Mouse (Mus musculus): ENCODE measurements around the gene 4931428F04Rik. TPM values are rescaled to one million over a fixed set of nuclear protein-coding genes. Genes with fewer than 3 reads are reported as not detected.

The 4931428F04Rik gene
- polyA plus RNA-seq, 1 experiment from 2014 or later, result 23.6 TPM

DNA sequence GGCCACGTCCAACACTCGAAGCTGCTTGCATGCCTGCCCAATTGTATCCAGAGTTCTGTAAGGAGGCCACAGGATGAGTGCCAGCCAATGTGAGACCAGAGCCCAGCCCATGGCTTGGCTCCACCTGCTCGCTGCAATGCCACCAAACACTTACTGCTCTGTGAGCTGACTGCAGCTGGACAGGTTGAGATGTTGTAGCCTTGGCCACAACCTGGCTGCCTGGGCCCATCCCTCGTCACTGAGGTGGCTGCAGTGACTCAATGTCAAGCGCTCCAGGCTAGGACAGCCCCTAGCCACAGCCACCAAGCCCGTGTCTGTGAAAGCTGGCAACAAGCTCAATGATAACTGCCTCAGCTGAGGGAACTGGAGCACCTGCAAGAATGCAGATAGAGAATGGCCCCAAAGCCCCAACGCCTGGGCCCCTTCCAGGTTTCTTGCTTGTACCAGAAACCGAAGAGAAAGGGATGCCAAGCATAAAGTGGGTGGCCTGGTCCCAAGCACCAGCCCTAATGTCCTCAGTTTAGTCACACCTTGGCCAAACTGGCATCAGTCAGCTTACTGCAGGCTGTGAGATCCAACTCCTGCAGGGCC lies 23.3 kb upstream of the 4931428F04Rik start:
- Histone ChIP-seq H3K9me3 (replicated peaks; ENCODE audit: control insufficient read depth, low read length) (no peaks in the 10 kb centered on the region), H3K4me3 (ENCODE audit: low read depth, low read length) (no peak overlapping the region), H3K27me3 (ENCODE audit: control insufficient read depth, insufficient read depth, low read length) (no peaks in the 10 kb centered on the region), H3K4me2 (ENCODE audit: low read depth, low read length) (no peak overlapping the region), H3K27ac (replicated peaks; ENCODE audit: low read depth, low read length) (no peak overlapping the region), H3K36me3 (replicated peaks; ENCODE audit: control insufficient read depth, insufficient read depth, low read depth, low read length) (no peaks in the 10 kb centered on the region; the same call in 1 of the 2 replicates), H3K9ac (replicated peaks; ENCODE audit: low read length) (no peak overlapping the region), H3K4me1 (ENCODE audit: control insufficient read depth, insufficient read depth, low read length) (no peaks in the 10 kb centered on the region)
- WGBS, result 82% methylated on average over 8 of the region's 8 CpGs
- ATAC-seq (replicated peaks; ENCODE audit: insufficient number of reproducible peaks, low FRiP score, low TSS enrichment, low read depth) (no peak), DNase-seq (ENCODE audit: low spot score) (no peak)

DNA sequence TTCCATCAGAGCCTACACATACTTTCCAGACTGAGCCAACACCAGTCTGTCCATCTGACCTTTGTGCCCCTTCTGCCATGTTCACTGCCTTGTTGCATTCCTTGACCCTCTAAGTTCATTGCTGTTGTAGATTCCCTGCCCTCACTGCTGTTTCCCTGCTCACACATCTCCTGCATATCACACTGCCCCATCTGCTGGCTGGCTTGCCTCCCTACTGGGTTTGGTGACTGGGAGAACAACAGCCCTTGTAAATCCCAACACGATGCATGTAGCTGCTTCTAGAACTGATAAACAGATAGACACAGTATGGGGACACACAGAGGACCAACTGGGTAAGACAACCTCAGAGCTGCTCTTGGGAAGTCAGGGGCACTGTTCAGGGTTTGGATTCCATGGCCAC lies 22.1 kb upstream of the 4931428F04Rik start:
- Histone ChIP-seq H3K9ac (replicated peaks; ENCODE audit: low read length) (no peak overlapping the region), H3K4me3 (ENCODE audit: low read depth, low read length) (no peak overlapping the region), H3K9me3 (replicated peaks; ENCODE audit: control insufficient read depth, low read length) (no peaks in the 10 kb centered on the region), H3K27ac (replicated peaks; ENCODE audit: low read depth, low read length) (no peak overlapping the region), H3K36me3 (replicated peaks; ENCODE audit: control insufficient read depth, insufficient read depth, low read depth, low read length) (no peaks in the 10 kb centered on the region; the same call in 1 of the 2 replicates), H3K27me3 (ENCODE audit: control insufficient read depth, insufficient read depth, low read length) (no peaks in the 10 kb centered on the region), H3K4me2 (ENCODE audit: low read depth, low read length) (no peak overlapping the region), H3K4me1 (ENCODE audit: control insufficient read depth, insufficient read depth, low read length) (no peaks in the 10 kb centered on the region)
- DNase-seq (ENCODE audit: low spot score), result no peak
- 83% methylated on average over 1 of the region's 1 CpGs for whole genome bisulfite sequencing
- no peak for ATAC-seq (replicated peaks; ENCODE audit: insufficient number of reproducible peaks, low FRiP score, low TSS enrichment, low read depth)

DNA sequence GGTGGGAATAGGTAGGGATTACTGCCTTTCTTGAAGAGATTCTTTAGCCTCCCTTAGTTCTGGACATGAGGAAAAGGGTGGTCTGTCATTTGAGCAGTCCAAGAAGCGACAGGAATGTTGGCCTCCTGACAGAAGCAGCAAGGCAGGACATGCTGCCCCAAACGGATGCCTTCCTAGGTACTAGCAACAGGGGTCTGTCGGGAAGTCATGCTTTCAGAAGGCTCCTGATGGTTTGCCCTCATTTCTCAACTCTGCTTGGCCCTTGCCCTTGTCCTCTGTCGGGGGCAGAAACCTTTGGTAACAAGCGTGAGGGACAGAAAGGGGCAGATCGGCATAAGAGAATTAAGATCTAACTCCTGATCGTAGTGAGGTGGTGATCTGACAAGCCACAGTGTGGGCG lies 20.5 kb upstream of the 4931428F04Rik start:
- DNase-seq (ENCODE audit: low spot score), result no peak
- Histone ChIP-seq H3K4me3 (ENCODE audit: low read depth, low read length) (no peak overlapping the region), H3K4me1 (ENCODE audit: control insufficient read depth, insufficient read depth, low read length) (peaks cover 5% of the 10 kb centered on the region; the same call in 1 of the 2 replicates), H3K9me3 (replicated peaks; ENCODE audit: control insufficient read depth, low read length) (no peaks in the 10 kb centered on the region), H3K27me3 (ENCODE audit: control insufficient read depth, insufficient read depth, low read length) (no peaks in the 10 kb centered on the region), H3K27ac (replicated peaks; ENCODE audit: low read depth, low read length) (no peak overlapping the region), H3K4me2 (ENCODE audit: low read depth, low read length) (no peak overlapping the region), H3K36me3 (replicated peaks; ENCODE audit: control insufficient read depth, insufficient read depth, low read depth, low read length) (no peaks in the 10 kb centered on the region), H3K9ac (replicated peaks; ENCODE audit: low read length) (no peak overlapping the region)
- 85% methylated on average over 8 of the region's 8 CpGs for WGBS
- ATAC-seq (replicated peaks; ENCODE audit: insufficient number of reproducible peaks, low FRiP score, low TSS enrichment, low read depth), result no peak

DNA sequence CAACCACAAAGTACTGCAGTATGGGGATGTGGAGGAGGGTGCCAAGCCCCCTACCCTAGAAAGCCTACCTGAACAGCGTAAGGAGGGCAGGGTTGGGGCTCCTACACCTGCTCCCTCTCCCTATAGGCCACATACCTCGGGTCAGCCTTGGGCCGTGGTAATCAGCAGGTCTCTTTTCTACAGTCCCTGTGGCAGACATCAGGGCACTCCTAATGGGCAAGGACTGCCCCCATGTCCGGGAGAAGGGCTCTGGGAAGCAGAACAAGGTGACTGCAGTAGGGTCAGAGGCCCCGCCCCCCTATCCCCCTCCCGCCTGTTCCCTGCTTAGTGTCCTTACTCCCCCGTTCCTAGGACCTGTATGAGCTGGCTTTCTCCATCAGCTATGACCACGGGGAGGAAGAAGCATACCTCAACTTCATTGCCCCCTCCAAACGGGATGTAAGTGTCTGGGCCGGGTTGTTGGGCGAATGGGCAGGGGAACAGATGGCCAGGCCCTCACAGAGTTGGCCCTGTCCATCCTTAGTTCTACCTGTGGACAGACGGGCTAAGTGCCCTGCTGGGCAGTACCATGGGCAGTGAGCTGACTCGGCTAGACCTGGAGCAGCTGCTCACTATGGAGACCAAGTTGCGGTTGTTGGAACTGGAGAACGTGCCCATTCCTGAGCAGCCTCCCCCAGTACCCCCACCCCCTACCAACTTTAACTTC lies 19.6 kb upstream of the 4931428F04Rik start:
- peaks cover 5% of the 10 kb centered on the region; the same call in 1 of the 2 replicates for H3K4me1 ChIP-seq (ENCODE audit: control insufficient read depth, insufficient read depth, low read length)
- no peak overlapping the region for H3K4me3 ChIP-seq (ENCODE audit: low read depth, low read length)
- no peaks in the 10 kb centered on the region for H3K36me3 ChIP-seq (replicated peaks; ENCODE audit: control insufficient read depth, insufficient read depth, low read depth, low read length)
- H3K9ac ChIP-seq (replicated peaks; ENCODE audit: low read length), result no peak overlapping the region
- H3K4me2 ChIP-seq (ENCODE audit: low read depth, low read length), result no peak overlapping the region
- no peak overlapping the region for H3K27ac ChIP-seq (replicated peaks; ENCODE audit: low read depth, low read length)
- ATAC-seq (replicated peaks; ENCODE audit: insufficient number of reproducible peaks, low FRiP score, low TSS enrichment, low read depth) (no peak), DNase-seq (ENCODE audit: low spot score) (no peak)
- no peaks in the 10 kb centered on the region for H3K27me3 ChIP-seq (ENCODE audit: control insufficient read depth, insufficient read depth, low read length)
- H3K9me3 ChIP-seq (replicated peaks; ENCODE audit: control insufficient read depth, low read length), result no peaks in the 10 kb centered on the region
- 84% methylated on average over 15 of the region's 15 CpGs for WGBS

DNA sequence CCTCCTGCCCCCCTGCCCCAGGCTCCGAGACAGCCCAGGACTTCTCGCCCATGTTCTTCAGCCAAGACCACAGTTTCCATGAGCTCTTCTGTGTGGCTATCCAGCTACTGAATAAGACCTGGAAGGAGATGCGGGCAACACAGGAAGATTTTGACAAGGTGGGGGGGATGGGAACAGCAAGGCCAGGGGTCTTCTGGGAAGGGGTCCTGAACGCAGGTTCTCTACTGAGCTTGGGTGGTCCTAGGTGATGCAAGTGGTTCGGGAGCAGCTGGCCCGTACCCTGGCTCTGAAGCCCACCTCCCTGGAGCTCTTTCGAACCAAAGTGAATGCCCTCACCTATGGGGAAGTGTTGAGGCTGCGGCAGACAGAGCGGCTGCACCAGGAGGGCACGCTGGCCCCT lies 18.8 kb upstream of the 4931428F04Rik start:
- Histone ChIP-seq H3K9ac (replicated peaks; ENCODE audit: low read length) (no peak overlapping the region), H3K9me3 (replicated peaks; ENCODE audit: control insufficient read depth, low read length) (no peaks in the 10 kb centered on the region), H3K27me3 (ENCODE audit: control insufficient read depth, insufficient read depth, low read length) (no peaks in the 10 kb centered on the region), H3K4me3 (ENCODE audit: low read depth, low read length) (no peak overlapping the region), H3K27ac (replicated peaks; ENCODE audit: low read depth, low read length) (no peak overlapping the region), H3K4me1 (ENCODE audit: control insufficient read depth, insufficient read depth, low read length) (peaks cover 5% of the 10 kb centered on the region; the same call in 1 of the 2 replicates), H3K4me2 (ENCODE audit: low read depth, low read length) (no peak overlapping the region), H3K36me3 (replicated peaks; ENCODE audit: control insufficient read depth, insufficient read depth, low read depth, low read length) (no peaks in the 10 kb centered on the region)
- DNase-seq (ENCODE audit: low spot score), result no peak
- ATAC-seq (replicated peaks; ENCODE audit: insufficient number of reproducible peaks, low FRiP score, low TSS enrichment, low read depth), result no peak
- 89% methylated on average over 10 of the region's 10 CpGs for WGBS

DNA sequence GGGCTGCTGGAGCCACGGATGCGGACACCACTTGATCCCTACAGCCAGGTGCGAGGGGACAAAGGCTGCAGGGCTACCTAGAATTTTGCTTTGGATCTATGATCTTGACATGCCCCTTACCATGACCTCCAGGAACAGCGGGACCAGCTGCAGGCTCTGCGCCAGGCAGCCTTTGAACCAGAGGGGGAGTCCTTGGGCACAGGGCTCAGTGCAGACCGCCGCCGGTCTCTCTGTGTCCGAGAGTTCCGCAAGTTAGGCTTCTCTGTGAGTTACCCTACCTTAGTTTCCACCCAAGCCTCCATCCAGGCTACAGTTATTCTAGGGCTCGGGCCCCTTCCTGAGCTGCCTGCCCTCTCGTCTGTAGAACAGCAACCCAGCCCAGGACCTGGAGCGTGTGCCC lies 18.0 kb upstream of the 4931428F04Rik start:
- 93% methylated on average over 13 of the region's 13 CpGs for WGBS
- H3K4me2 ChIP-seq (ENCODE audit: low read depth, low read length), result no peak overlapping the region
- H3K9me3 ChIP-seq (replicated peaks; ENCODE audit: control insufficient read depth, low read length), result no peaks in the 10 kb centered on the region
- no peak overlapping the region for H3K9ac ChIP-seq (replicated peaks; ENCODE audit: low read length)
- 0 out of 2 replicates have a peak, but pooled peaks cover 2% of the 10 kb centered on the region for H3K36me3 ChIP-seq (replicated peaks; ENCODE audit: control insufficient read depth, insufficient read depth, low read depth, low read length)
- no peak for ATAC-seq (replicated peaks; ENCODE audit: insufficient number of reproducible peaks, low FRiP score, low TSS enrichment, low read depth)
- peaks cover 5% of the 10 kb centered on the region; the same call in 1 of the 2 replicates for H3K4me1 ChIP-seq (ENCODE audit: control insufficient read depth, insufficient read depth, low read length)
- H3K27me3 ChIP-seq (ENCODE audit: control insufficient read depth, insufficient read depth, low read length), result no peaks in the 10 kb centered on the region
- H3K27ac ChIP-seq (replicated peaks; ENCODE audit: low read depth, low read length), result no peak overlapping the region
- DNase-seq (ENCODE audit: low spot score), result no peak
- no peak overlapping the region for H3K4me3 ChIP-seq (ENCODE audit: low read depth, low read length)

DNA sequence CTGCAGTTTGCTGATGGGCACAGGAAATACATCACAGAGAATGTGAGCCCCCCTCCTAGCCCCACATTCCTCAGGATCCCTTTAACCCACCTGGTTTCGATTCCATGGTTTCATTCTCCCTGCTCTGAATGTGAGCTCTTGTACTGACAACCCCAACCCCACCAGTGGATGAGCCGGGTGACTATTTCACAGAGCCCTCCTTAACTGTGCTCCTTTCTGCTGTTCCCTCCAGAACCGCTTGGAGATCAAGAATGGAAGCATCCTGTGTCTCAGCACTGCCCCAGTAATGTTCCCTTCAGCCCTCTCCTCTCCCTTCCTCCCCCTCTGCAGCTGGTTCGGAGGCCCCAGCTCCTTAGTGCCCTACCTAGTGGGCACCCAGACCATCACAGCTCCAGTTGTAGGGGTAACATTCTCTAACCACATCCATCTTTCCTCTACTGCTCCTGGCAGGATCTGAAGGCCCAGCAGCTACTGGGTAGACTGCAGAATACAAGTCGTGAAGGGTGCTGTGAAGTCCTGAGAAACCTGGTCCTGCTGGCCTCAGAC lies 16.6 kb upstream of the 4931428F04Rik start:
- peak overlapping the region; percentile 53 for H3K9ac ChIP-seq (replicated peaks; ENCODE audit: low read length)
- peak overlapping the region; percentile 25 for H3K4me3 ChIP-seq (ENCODE audit: low read depth, low read length)
- DNase-seq (ENCODE audit: low spot score), result peak; percentile 60
- no peaks in the 10 kb centered on the region for H3K9me3 ChIP-seq (replicated peaks; ENCODE audit: control insufficient read depth, low read length)
- H3K27ac ChIP-seq (replicated peaks; ENCODE audit: low read depth, low read length), result 0 out of 2 replicates have a peak overlapping the region, but pooled peaks have one; percentile 38
- ATAC-seq (replicated peaks; ENCODE audit: insufficient number of reproducible peaks, low FRiP score, low TSS enrichment, low read depth), result peak; percentile 19
- H3K4me1 ChIP-seq (ENCODE audit: control insufficient read depth, insufficient read depth, low read length), result peaks cover 5% of the 10 kb centered on the region; the same call in 1 of the 2 replicates
- whole genome bisulfite sequencing, result 52% methylated on average over 5 of the region's 5 CpGs
- 0 out of 2 replicates have a peak, but pooled peaks cover 6% of the 10 kb centered on the region for H3K36me3 ChIP-seq (replicated peaks; ENCODE audit: control insufficient read depth, insufficient read depth, low read depth, low read length)
- peak overlapping the region; percentile 57 for H3K4me2 ChIP-seq (ENCODE audit: low read depth, low read length)
- no peaks in the 10 kb centered on the region for H3K27me3 ChIP-seq (ENCODE audit: control insufficient read depth, insufficient read depth, low read length)

Measured in embryonic facial prominence, embryonic 11.5 days (tissue).